Mouse (Mus musculus) liver, embryonic 16.5 days (tissue): ENCODE data around the gene Gmeb2. TPM values are rescaled to one million over a fixed set of nuclear protein-coding genes. Genes with fewer than 3 reads are reported as not detected.
A peak's percentile ranks its signal among the peaks of the same experiment; 100 is the strongest.

Source experiments
- ATAC-seq: fragments of 200-750 bp; cut with Nextera tagmentation; 2 replicates; pipeline ENCODE4 v1.8.0; 2017; ENCODE audit warnings: low read depth, mild to moderate bottlenecking, moderate number of reproducible peaks, moderate library complexity
- H3K27ac ChIP-seq: fragments of 300-500 bp; sonication (generic); 2 replicates; pipeline ENCODE4 v1.5.1; 2014; ENCODE audit warnings: mild to moderate bottlenecking, low read length
- H3K27me3 ChIP-seq: fragments of 300-500 bp; sonication (generic); 2 replicates; pipeline ENCODE4 v1.6.1; 2014; ENCODE audit warnings: low read depth, low read length, mixed read lengths; ENCODE audit not compliant: control insufficient read depth, insufficient read depth
- H3K36me3 ChIP-seq: fragments of 300-500 bp; sonication (generic); 2 replicates; pipeline ENCODE4 v1.6.1; 2014; ENCODE audit warnings: mild to moderate bottlenecking; ENCODE audit not compliant: control insufficient read depth, insufficient read depth
- H3K4me1 ChIP-seq: fragments of 300-500 bp; sonication (generic); 2 replicates; pipeline ENCODE4 v1.6.1; 2014; ENCODE audit warnings: low read depth, low read length, mixed read lengths; ENCODE audit not compliant: control insufficient read depth
- H3K4me2 ChIP-seq: fragments of 300-500 bp; sonication (generic); 2 replicates; pipeline ENCODE4 v1.6.1; 2014; ENCODE audit warnings: low read depth, low read length, mixed read lengths
- H3K4me3 ChIP-seq: fragments of 300-500 bp; sonication (generic); 2 replicates; pipeline ENCODE4 v1.5.1; 2014; ENCODE audit warnings: low read depth, mild to moderate bottlenecking, low read length
- H3K9ac ChIP-seq: fragments of 300-500 bp; sonication (generic); 2 replicates; pipeline ENCODE4 v1.6.1; 2014; ENCODE audit warnings: low read depth, low read length
- H3K9me3 ChIP-seq: fragments of 300-500 bp; sonication (generic); replicated peaks from 2 replicates; pipeline ENCODE4 v1.6.1; 2016; ENCODE audit warnings: low read length; ENCODE audit not compliant: control insufficient read depth
- WGBS: fragments of 180-500 bp; shearing (Covaris S2); extraction: QIAGEN DNeasy Blood & Tissue Kit; methylation state at CpG from one replicate; pipeline ENCODE4 v1.1.7; 2014; ENCODE audit not compliant: insufficient replicate concordance; 5-methylcytosine and 5-hydroxymethylcytosine counted together
- polyA plus RNA-seq: library from polyadenylated mRNA; unstranded; fragments of >200 nt; fragmentation: Nextera tagmentation; extraction: Ambion mirVana; gene quantifications from 2 replicates; pipeline ENCODE4 v1.2.1, GENCODE M21; 2015

The Gmeb2 gene
- polyA plus RNA-seq, 1 experiment from 2014 or later, result 9.8 TPM

- 7% methylated on average over 35 of the region's 35 CpGs for WGBS
Observed at GRCm38 (mm10) chr2:181313344-181314079, 25.7 kb upstream of the Gmeb2 start.

GRCm38 (mm10) chr2:181313006-181313343 lies 25.1 kb upstream of the Gmeb2 start:
- no peak overlapping the region for H3K4me3 ChIP-seq
- peaks cover 4% of the 10 kb centered on the region for H3K4me1 ChIP-seq
- no peak overlapping the region for H3K4me2 ChIP-seq
- no peak overlapping the region for H3K9ac ChIP-seq
- WGBS, result 16% methylated on average over 5 of the region's 5 CpGs
- H3K27ac ChIP-seq, result no peak overlapping the region
- H3K36me3 ChIP-seq, result no peaks in the 10 kb centered on the region
- ATAC-seq, result no peak
- H3K27me3 ChIP-seq, result peaks cover 60% of the 10 kb centered on the region
- no peaks in the 10 kb centered on the region for H3K9me3 ChIP-seq

More at GRCm38 (mm10) chr2:181313344-181314079, 25.7 kb upstream of the Gmeb2 start:
- Histone ChIP-seq H3K36me3 (no peaks in the 10 kb centered on the region), H3K4me1 (peaks cover 4% of the 10 kb centered on the region), H3K27ac (no peak overlapping the region), H3K4me2 (no peak overlapping the region), H3K9ac (no peak overlapping the region), H3K4me3 (no peak overlapping the region), H3K27me3 (peaks cover 57% of the 10 kb centered on the region), H3K9me3 (no peaks in the 10 kb centered on the region)
- no peak for ATAC-seq

- Histone ChIP-seq H3K27me3 (peaks cover 64% of the 10 kb centered on the region), H3K4me1 (peaks cover 4% of the 10 kb centered on the region), H3K9ac (no peak overlapping the region), H3K9me3 (no peaks in the 10 kb centered on the region), H3K4me2 (no peak overlapping the region), H3K27ac (no peak overlapping the region), H3K4me3 (no peak overlapping the region), H3K36me3 (no peaks in the 10 kb centered on the region)
- WGBS, result 62% methylated on average over 3 of the region's 3 CpGs
- no peak for ATAC-seq
Observed at GRCm38 (mm10) chr2:181312435-181312834, 24.6 kb upstream of the Gmeb2 start.

- H3K4me2 ChIP-seq, result no peak overlapping the region
- H3K4me1 ChIP-seq, result no peaks in the 10 kb centered on the region
- H3K27me3 ChIP-seq, result peaks cover 37% of the 10 kb centered on the region
- 12% methylated on average over 30 of the region's 30 CpGs for WGBS
- no peak overlapping the region for H3K4me3 ChIP-seq
- no peaks in the 10 kb centered on the region for H3K36me3 ChIP-seq
- H3K9me3 ChIP-seq, result no peaks in the 10 kb centered on the region
- no peak overlapping the region for H3K9ac ChIP-seq
- no peak for ATAC-seq
- no peak overlapping the region for H3K27ac ChIP-seq
Observed at GRCm38 (mm10) chr2:181307144-181307804, 19.4 kb upstream of the Gmeb2 start.

- ATAC-seq, result no peak
- 60% methylated on average over 1 of the region's 1 CpGs for WGBS
- no peak overlapping the region for H3K4me3 ChIP-seq
Observed at GRCm38 (mm10) chr2:181304944-181305343, 17.1 kb upstream of the Gmeb2 start.

GRCm38 (mm10) chr2:181302041-181302440 lies 14.2 kb upstream of the Gmeb2 start:
- H3K9me3 ChIP-seq, result no peaks in the 10 kb centered on the region
- H3K4me3 ChIP-seq, result no peak overlapping the region
- no peaks in the 10 kb centered on the region for H3K36me3 ChIP-seq
- H3K27me3 ChIP-seq, result peaks cover 14% of the 10 kb centered on the region
- WGBS, result 35% methylated on average over 3 of the region's 3 CpGs
- H3K9ac ChIP-seq, result no peak overlapping the region
- no peak for ATAC-seq
- no peak overlapping the region for H3K4me2 ChIP-seq
- no peak overlapping the region for H3K27ac ChIP-seq
- no peaks in the 10 kb centered on the region for H3K4me1 ChIP-seq

More at GRCm38 (mm10) chr2:181304944-181305343, 17.1 kb upstream of the Gmeb2 start:
- H3K4me1 ChIP-seq, result no peaks in the 10 kb centered on the region
- no peaks in the 10 kb centered on the region for H3K36me3 ChIP-seq
- no peaks in the 10 kb centered on the region for H3K9me3 ChIP-seq
- H3K9ac ChIP-seq, result no peak overlapping the region
- no peak overlapping the region for H3K27ac ChIP-seq
- no peak overlapping the region for H3K4me2 ChIP-seq
- peaks cover 31% of the 10 kb centered on the region for H3K27me3 ChIP-seq

GRCm38 (mm10) chr2:181290937-181291336 lies 3.1 kb upstream of the Gmeb2 start:
- Histone ChIP-seq H3K27ac (no peak overlapping the region), H3K9ac (no peak overlapping the region), H3K36me3 (no peaks in the 10 kb centered on the region), H3K4me1 (peaks cover 15% of the 10 kb centered on the region), H3K9me3 (no peaks in the 10 kb centered on the region), H3K4me2 (no peak overlapping the region), H3K27me3 (no peaks in the 10 kb centered on the region), H3K4me3 (no peak overlapping the region)
- 15% methylated on average over 1 of the region's 1 CpGs for WGBS
- no peak for ATAC-seq

- Histone ChIP-seq H3K4me3 (peak overlapping the region; percentile 84), H3K9me3 (no peaks in the 10 kb centered on the region), H3K27ac (peak overlapping the region; percentile 75), H3K27me3 (no peaks in the 10 kb centered on the region), H3K36me3 (peaks cover 5% of the 10 kb centered on the region; the same call in 1 of the 2 replicates), H3K9ac (peak overlapping the region; percentile 68), H3K4me2 (peak overlapping the region; percentile 80), H3K4me1 (peaks cover 19% of the 10 kb centered on the region)
- ATAC-seq, result no peak
- 72% methylated on average over 3 of the region's 3 CpGs for WGBS
Observed at GRCm38 (mm10) chr2:181288691-181289090, 856 bp upstream of the Gmeb2 start.

- peak overlapping the region; percentile 64 for H3K4me2 ChIP-seq
- H3K4me3 ChIP-seq, result peak overlapping the region; percentile 84
- ATAC-seq, result peak; percentile 81
- H3K4me1 ChIP-seq, result peaks cover 27% of the 10 kb centered on the region
- under 1% methylated on average over 45 of the region's 71 CpGs for WGBS
- peaks cover 5% of the 10 kb centered on the region; the same call in 1 of the 2 replicates for H3K36me3 ChIP-seq
- peak overlapping the region; percentile 95 for H3K27ac ChIP-seq
- no peaks in the 10 kb centered on the region for H3K9me3 ChIP-seq
- no peaks in the 10 kb centered on the region for H3K27me3 ChIP-seq
- H3K9ac ChIP-seq, result peak overlapping the region; percentile 94
Observed at GRCm38 (mm10) chr2:181287338-181287957, 387 bp downstream of the Gmeb2 start.
